8 mouse cellular contexts compared by ENCODE assay signal in genomic region chr5:111418202-111419120, GRCm38 (mm10). TPM values are rescaled to one million over a fixed set of nuclear protein-coding genes. Genes with fewer than 3 reads are reported as not detected.
DNase-seq lines count a peak whose midpoint lies in the region; ATAC-seq and TF ChIP-seq lines count a peak whose summit lies in the region.

No protein-coding gene starts in this region.

- no peaks in the 10 kb centered on the region for H3K9me3 ChIP-seq in heart, embryonic 16.5 days (replicated peaks; ENCODE audit: control insufficient read depth, low read length)
- no peaks in the 10 kb centered on the region for H3K9me3 ChIP-seq in limb, embryonic 12.5 days
- no peaks in the 10 kb centered on the region for H3K9me3 ChIP-seq in neural tube, embryonic 14.5 days (ENCODE audit: control insufficient read depth, low read length)

- H3K4me3 ChIP-seq in layer of hippocampus, adult 2 months: peak overlapping the region; percentile 73
- H3K4me3 ChIP-seq in heart, embryonic 16.5 days (ENCODE audit: low read length): peak overlapping the region; percentile 88
- H3K4me3 ChIP-seq in limb, embryonic 12.5 days (replicated peaks): peak overlapping the region; percentile 65
- H3K4me3 ChIP-seq in neural tube, embryonic 14.5 days (ENCODE audit: low read depth, low read length): peak overlapping the region; percentile 78

- no peak for ATAC-seq in heart, embryonic 16.5 days (replicated peaks; ENCODE audit: extremely low read depth, insufficient read depth, low FRiP score)
- ATAC-seq in limb, embryonic 12.5 days (ENCODE audit: insufficient number of reproducible peaks, insufficient read depth, low FRiP score, low TSS enrichment, low read depth): no peak
- no peak for ATAC-seq in neural tube, embryonic 14.5 days (ENCODE audit: low read depth)

- peak overlapping the region; percentile 91 for H3K9ac ChIP-seq in heart, embryonic 16.5 days (ENCODE audit: low read length)
- H3K9ac ChIP-seq in limb, embryonic 12.5 days (replicated peaks): peak overlapping the region; percentile 84
- peak overlapping the region; percentile 85 for H3K9ac ChIP-seq in neural tube, embryonic 14.5 days (replicated peaks; ENCODE audit: low read depth, low read length)

- no peak for DNase-seq in layer of hippocampus, adult 2 months (ENCODE audit: low spot score in 2 of 2)
- no peak for DNase-seq in layer of hippocampus, adult 11-12 months (ENCODE audit: low spot score)
- peak; percentile 51 for DNase-seq in embryo, embryonic 10 days (ENCODE audit: low spot score)
- no peak for DNase-seq in thymus, postnatal 14 days
- DNase-seq in B cell, adult 2 months: no peak

- peak overlapping the region; percentile 88 for H3K27ac ChIP-seq in layer of hippocampus, adult 2 months
- H3K27ac ChIP-seq in heart, embryonic 16.5 days (ENCODE audit: low read length): no peak overlapping the region
- no peak overlapping the region for H3K27ac ChIP-seq in limb, embryonic 12.5 days
- peak overlapping the region; percentile 44; the same call in 1 of the 2 replicates for H3K27ac ChIP-seq in neural tube, embryonic 14.5 days (ENCODE audit: low read depth, low read length)

- TF ChIP-seq CTCF in layer of hippocampus, adult 2 months (conservative IDR thresholded peaks at IDR 0.05): no peak

- peaks cover 36% of the 10 kb centered on the region for H3K27me3 ChIP-seq in heart, embryonic 16.5 days (ENCODE audit: control insufficient read depth, insufficient read depth, low read length)
- H3K27me3 ChIP-seq in limb, embryonic 12.5 days: peaks cover 75% of the 10 kb centered on the region
- peaks cover 2% of the 10 kb centered on the region; the same call in 1 of the 2 replicates for H3K27me3 ChIP-seq in neural tube, embryonic 14.5 days (ENCODE audit: control insufficient read depth, insufficient read depth, low read length)

- H3K4me1 ChIP-seq in heart, embryonic 16.5 days (ENCODE audit: control insufficient read depth, insufficient read depth, low read length): peaks cover 49% of the 10 kb centered on the region
- H3K4me1 ChIP-seq in limb, embryonic 12.5 days (replicated peaks): peaks cover 73% of the 10 kb centered on the region
- H3K4me1 ChIP-seq in neural tube, embryonic 14.5 days (ENCODE audit: control insufficient read depth, insufficient read depth, low read length): peaks cover 46% of the 10 kb centered on the region

- H3K4me2 ChIP-seq in heart, embryonic 16.5 days (ENCODE audit: low read depth, low read length): peak overlapping the region; percentile 99
- peak overlapping the region; percentile 90 for H3K4me2 ChIP-seq in limb, embryonic 12.5 days
- peak overlapping the region; percentile 96 for H3K4me2 ChIP-seq in neural tube, embryonic 14.5 days (ENCODE audit: low read depth, low read length)

- no peaks in the 10 kb centered on the region for H3K36me3 ChIP-seq in heart, embryonic 16.5 days (ENCODE audit: control insufficient read depth, insufficient read depth)
- peaks cover 31% of the 10 kb centered on the region for H3K36me3 ChIP-seq in limb, embryonic 12.5 days
- no peaks in the 10 kb centered on the region; the same call in 1 of the 2 replicates for H3K36me3 ChIP-seq in neural tube, embryonic 14.5 days (ENCODE audit: control insufficient read depth, insufficient read depth, low read length)

- 5% methylated on average over 56 of the region's 63 CpGs for WGBS in heart, embryonic 16.5 days
- under 1% methylated on average over 63 of the region's 63 CpGs for WGBS in limb, embryonic 12.5 days
- under 1% methylated on average over 62 of the region's 63 CpGs for WGBS in neural tube, embryonic 14.5 days

RNA-seq across cellular contexts. Expression of gene Mn1, which starts 1.3 kb away (rescaled TPM):
- total RNA-seq in layer of hippocampus, adult 2 months (2021): 10 to 100 TPM; 38.4 to 45.6 TPM
- 5.4 and 6.3 TPM in 2 replicates for polyA plus RNA-seq in heart, embryonic 16.5 days (2015; fragmentation: Nextera tagmentation; extraction: Ambion mirVana)
- 14.9 and 15.0 TPM in 2 replicates for polyA plus RNA-seq in limb, embryonic 12.5 days (2016; fragmentation: Nextera tagmentation; extraction: Ambion mirVana)
- 18.6 and 19.2 TPM in 2 replicates for polyA plus RNA-seq in neural tube, embryonic 14.5 days (2014; fragmentation: Nextera tagmentation; extraction: Ambion mirVana)

Comparison
In these comparisons a context has a peak if more than half of its experiments do, and no peak if none do; other contexts are left out.
1. H3K27ac ChIP-seq: peak in layer of hippocampus, adult 2 months (single experiment) and neural tube, embryonic 14.5 days (single experiment); none in heart, embryonic 16.5 days (single experiment) and limb, embryonic 12.5 days (single experiment).
2. Peak in every context shown above with its lines, with median percentiles within 50 percentile points of each other: H3K4me3 ChIP-seq, H3K4me2 ChIP-seq and H3K9ac ChIP-seq.